Mouse (Mus musculus): ENCODE results near the gene Slc39a10. TPM values are rescaled to one million over a fixed set of nuclear protein-coding genes. Genes with fewer than 3 reads are reported as not detected.

Gene Slc39a10
- polyA plus RNA-seq, 1 experiment from 2014 or later: 58.3 TPM

DNA sequence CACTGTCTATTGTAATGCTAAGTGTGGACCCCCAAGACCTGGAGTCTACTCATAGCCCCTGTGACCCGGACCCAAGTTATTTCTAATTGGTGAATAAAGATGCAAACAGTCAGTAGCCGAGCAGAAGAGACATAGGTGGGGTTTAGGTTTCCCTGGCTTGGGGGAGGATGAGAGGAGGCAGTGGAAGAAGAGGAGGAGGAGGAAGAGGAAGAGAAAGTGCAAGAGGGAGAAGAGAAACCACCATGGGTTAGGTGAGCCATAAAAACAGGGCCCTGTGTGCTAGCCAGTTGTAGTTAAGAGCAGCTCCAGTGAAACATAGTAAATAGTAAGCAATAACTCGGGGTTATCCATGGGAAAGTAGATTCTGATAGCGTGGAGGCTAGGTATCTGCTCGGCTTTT is 34.1 kb downstream of the Slc39a10 start:
- 75% methylated on average over 5 of the region's 5 CpGs for WGBS
- H3K9ac ChIP-seq (replicated peaks): no peak overlapping the region
- peaks cover 9% of the 10 kb centered on the region for H3K4me1 ChIP-seq
- ATAC-seq (replicated peaks): no peak
- H3K4me3 ChIP-seq: no peak overlapping the region
- H3K27ac ChIP-seq (replicated peaks): no peak overlapping the region
- no peak overlapping the region for H3K4me2 ChIP-seq (replicated peaks)
- no peaks in the 10 kb centered on the region for H3K36me3 ChIP-seq
- no peaks in the 10 kb centered on the region for H3K9me3 ChIP-seq
- no peaks in the 10 kb centered on the region for H3K27me3 ChIP-seq

- Histone ChIP-seq H3K4me3 (no peak overlapping the region), H3K4me1 (peaks cover 18% of the 10 kb centered on the region), H3K36me3 (no peaks in the 10 kb centered on the region), H3K9ac (replicated peaks) (no peak overlapping the region), H3K27me3 (no peaks in the 10 kb centered on the region), H3K4me2 (replicated peaks) (no peak overlapping the region), H3K9me3 (no peaks in the 10 kb centered on the region), H3K27ac (replicated peaks) (no peak overlapping the region)
- WGBS: 70% methylated on average over 4 of the region's 4 CpGs
- ATAC-seq (replicated peaks): no peak
Measured at GRCm38 (mm10) chr1:46856498-46856897, 36.2 kb downstream of the Slc39a10 start.

GRCm38 (mm10) chr1:46854036-46854900 is 38.4 kb downstream of the Slc39a10 start:
- Histone ChIP-seq H3K27me3 (no peaks in the 10 kb centered on the region), H3K4me3 (peak overlapping the region; percentile 83), H3K27ac (replicated peaks) (peak overlapping the region; percentile 99), H3K4me1 (peaks cover 34% of the 10 kb centered on the region), H3K9me3 (no peaks in the 10 kb centered on the region), H3K4me2 (replicated peaks) (peak overlapping the region; percentile 60), H3K9ac (replicated peaks) (peak overlapping the region; percentile 95; the same call in 1 of the 2 replicates), H3K36me3 (no peaks in the 10 kb centered on the region)
- WGBS: 15% methylated on average over 18 of the region's 18 CpGs
- ATAC-seq (replicated peaks): peak; percentile 2; the same call in 1 of the 2 replicates

DNA sequence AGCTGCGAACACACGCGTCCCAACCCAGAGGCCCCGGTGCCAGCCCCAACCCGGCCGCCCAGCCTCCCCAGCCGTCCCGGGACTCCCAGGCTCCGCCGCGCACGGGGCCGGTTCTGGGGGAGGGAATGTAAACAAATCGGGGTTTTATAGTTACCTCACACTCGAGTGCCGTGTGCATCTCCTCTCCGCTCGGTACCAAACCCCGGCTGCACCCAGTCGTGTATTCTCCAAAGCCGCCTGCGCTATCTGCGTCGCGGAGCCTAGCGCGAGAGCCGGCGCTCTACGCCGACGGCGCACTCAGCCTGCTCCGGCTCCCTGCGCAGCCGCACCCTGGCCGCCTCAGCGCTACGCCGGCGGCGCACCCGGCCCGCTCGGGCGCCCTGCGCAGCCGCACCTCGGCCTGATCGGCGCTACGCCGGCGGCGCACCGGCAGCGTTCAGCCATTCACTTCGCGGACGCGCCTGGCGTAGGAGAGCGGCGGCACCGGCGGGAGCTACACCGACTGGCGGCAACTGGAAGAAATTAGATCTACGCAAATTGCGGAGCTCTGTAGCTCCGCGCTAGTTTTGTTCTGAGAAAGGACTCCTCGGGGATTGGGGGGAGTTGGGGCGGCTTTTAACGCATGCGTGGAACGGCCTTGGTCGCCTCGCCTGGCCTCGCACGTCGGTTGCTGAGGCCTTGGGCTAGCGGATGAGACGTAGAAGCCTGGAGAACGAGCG is 39.2 kb downstream of the Slc39a10 start:
- peak overlapping the region; percentile 95 for H3K9ac ChIP-seq (replicated peaks)
- H3K36me3 ChIP-seq: no peaks in the 10 kb centered on the region
- peak overlapping the region; percentile 83 for H3K4me3 ChIP-seq
- peaks cover 34% of the 10 kb centered on the region for H3K4me1 ChIP-seq
- under 1% methylated on average over 85 of the region's 86 CpGs for WGBS
- H3K9me3 ChIP-seq: no peaks in the 10 kb centered on the region
- peak; percentile 97 for ATAC-seq (replicated peaks)
- H3K27ac ChIP-seq (replicated peaks): peak overlapping the region; percentile 99
- peak overlapping the region; percentile 60 for H3K4me2 ChIP-seq (replicated peaks)
- no peaks in the 10 kb centered on the region for H3K27me3 ChIP-seq

DNA sequence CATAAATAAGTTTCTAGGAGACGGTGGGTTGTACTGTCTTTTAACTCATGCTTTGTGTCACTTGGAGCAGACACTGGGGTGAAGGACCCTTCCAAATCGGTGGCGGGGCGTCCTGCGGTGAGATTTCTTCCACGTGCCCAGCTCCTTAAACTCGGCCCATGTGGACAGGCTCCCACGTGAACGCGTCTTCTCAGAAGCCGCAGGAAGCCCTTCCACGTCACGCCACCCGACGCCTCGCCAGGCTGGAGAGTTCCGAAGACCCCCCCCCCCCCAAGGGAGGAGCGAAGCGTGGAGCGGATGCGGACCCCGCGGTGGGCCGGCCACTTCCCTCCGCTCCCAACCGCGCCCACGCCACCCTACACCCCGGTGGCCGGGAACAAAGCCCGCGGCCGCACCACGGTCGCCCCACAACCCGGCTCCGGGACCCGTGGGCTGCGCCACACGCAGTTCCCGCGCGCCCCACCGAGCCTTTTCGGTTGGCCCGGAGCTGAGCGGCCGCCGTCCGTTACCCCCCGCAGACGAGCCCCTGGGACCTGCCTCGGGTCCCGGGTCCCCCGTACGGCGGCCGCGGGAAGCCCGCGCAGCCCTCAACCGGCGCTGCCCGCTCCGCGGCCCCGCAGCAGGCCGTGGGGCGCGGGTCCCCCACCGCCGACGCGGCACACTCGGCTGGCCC is 39.9 kb downstream of the Slc39a10 start:
- Histone ChIP-seq H3K27ac (replicated peaks) (peak overlapping the region; percentile 99), H3K4me3 (peak overlapping the region; percentile 83), H3K9me3 (no peaks in the 10 kb centered on the region), H3K27me3 (no peaks in the 10 kb centered on the region), H3K4me1 (peaks cover 34% of the 10 kb centered on the region), H3K36me3 (no peaks in the 10 kb centered on the region), H3K9ac (replicated peaks) (peak overlapping the region; percentile 95), H3K4me2 (replicated peaks) (peak overlapping the region; percentile 60)
- under 1% methylated on average over 75 of the region's 75 CpGs for WGBS
- peak; percentile 24 for ATAC-seq (replicated peaks)

GRCm38 (mm10) chr1:46852216-46852599 is 40.4 kb downstream of the Slc39a10 start:
- peak overlapping the region; percentile 95 for H3K9ac ChIP-seq (replicated peaks)
- no peaks in the 10 kb centered on the region for H3K27me3 ChIP-seq
- peak overlapping the region; percentile 99; the same call in 1 of the 2 replicates for H3K27ac ChIP-seq (replicated peaks)
- peak overlapping the region; percentile 83 for H3K4me3 ChIP-seq
- H3K4me1 ChIP-seq: peaks cover 34% of the 10 kb centered on the region
- ATAC-seq (replicated peaks): no peak
- H3K4me2 ChIP-seq (replicated peaks): peak overlapping the region; percentile 60
- H3K36me3 ChIP-seq: no peaks in the 10 kb centered on the region
- 2% methylated on average over 4 of the region's 4 CpGs for WGBS
- no peaks in the 10 kb centered on the region for H3K9me3 ChIP-seq

DNA sequence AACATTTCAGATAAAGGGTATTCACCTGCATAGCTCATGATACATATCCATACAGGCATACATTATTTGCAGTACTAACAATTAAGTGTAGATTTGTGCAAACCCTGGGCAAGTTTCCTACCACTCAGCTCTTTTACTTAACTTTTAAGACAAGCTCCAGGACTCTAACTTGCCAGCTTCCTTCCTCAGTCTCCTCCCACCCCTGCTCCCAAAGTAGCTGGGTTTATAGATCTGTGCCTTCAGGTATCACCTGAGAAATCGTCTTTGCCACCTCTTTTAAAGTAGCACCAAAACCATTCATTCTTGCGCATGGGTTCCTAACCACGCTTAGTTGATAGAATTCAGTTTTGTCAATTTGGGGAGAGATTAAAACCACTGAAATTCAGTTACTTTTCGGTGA is 41.1 kb downstream of the Slc39a10 start:
- 54% methylated on average over 4 of the region's 4 CpGs for WGBS
- Histone ChIP-seq H3K36me3 (no peaks in the 10 kb centered on the region), H3K27me3 (no peaks in the 10 kb centered on the region), H3K4me1 (peaks cover 34% of the 10 kb centered on the region), H3K27ac (replicated peaks) (no peak overlapping the region), H3K9me3 (no peaks in the 10 kb centered on the region), H3K4me3 (peak overlapping the region; percentile 83; the same call in 1 of the 2 replicates), H3K9ac (replicated peaks) (no peak overlapping the region; the same call in 1 of the 2 replicates), H3K4me2 (replicated peaks) (peak overlapping the region; percentile 60)
- no peak for ATAC-seq (replicated peaks)

GRCm38 (mm10) chr1:46849758-46850157 is 42.9 kb downstream of the Slc39a10 start:
- ATAC-seq (replicated peaks): no peak

DNA sequence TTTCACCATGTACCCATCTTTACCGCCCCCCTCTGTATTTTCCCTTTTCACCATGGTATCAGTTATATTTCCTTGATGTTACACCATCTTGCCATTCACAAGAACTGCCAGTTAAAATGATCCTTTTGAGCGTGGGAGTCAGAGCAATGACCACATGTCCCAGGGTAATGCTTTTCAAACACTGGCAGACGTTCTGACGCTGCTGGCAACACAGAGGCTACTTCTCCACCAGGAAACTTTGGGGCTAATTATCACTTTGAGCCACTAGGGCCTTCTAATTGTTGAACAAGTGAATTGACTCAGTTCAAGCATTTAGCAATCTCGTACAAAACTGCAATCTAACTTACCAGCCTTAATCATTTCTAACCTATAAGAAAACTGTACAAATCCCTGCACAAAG is 47.4 kb downstream of the Slc39a10 start:
- no peak for ATAC-seq (replicated peaks)
- H3K27ac ChIP-seq (replicated peaks): no peak overlapping the region
- H3K4me1 ChIP-seq: peaks cover 9% of the 10 kb centered on the region
- no peak overlapping the region for H3K9ac ChIP-seq (replicated peaks)
- no peaks in the 10 kb centered on the region for H3K27me3 ChIP-seq
- no peaks in the 10 kb centered on the region for H3K36me3 ChIP-seq
- no peak overlapping the region for H3K4me2 ChIP-seq (replicated peaks)
- WGBS: 21% methylated on average over 5 of the region's 5 CpGs
- H3K9me3 ChIP-seq: no peaks in the 10 kb centered on the region
- H3K4me3 ChIP-seq: no peak overlapping the region

More at GRCm38 (mm10) chr1:46849758-46850157, 42.9 kb downstream of the Slc39a10 start:
- Histone ChIP-seq H3K4me1 (peaks cover 38% of the 10 kb centered on the region), H3K9ac (replicated peaks) (no peak overlapping the region), H3K9me3 (no peaks in the 10 kb centered on the region), H3K4me2 (replicated peaks) (no peak overlapping the region), H3K36me3 (no peaks in the 10 kb centered on the region), H3K27me3 (no peaks in the 10 kb centered on the region), H3K27ac (replicated peaks) (peak overlapping the region; percentile 14; the same call in 1 of the 2 replicates), H3K4me3 (no peak overlapping the region)
- WGBS: 66% methylated on average over 1 of the region's 1 CpGs

- H3K9me3 ChIP-seq: no peaks in the 10 kb centered on the region
- H3K27me3 ChIP-seq: no peaks in the 10 kb centered on the region
- WGBS: 67% methylated on average over 2 of the region's 2 CpGs
- 0 out of 2 replicates have a peak, but pooled peaks cover 4% of the 10 kb centered on the region for H3K4me1 ChIP-seq
- H3K4me2 ChIP-seq (replicated peaks): no peak overlapping the region
- H3K36me3 ChIP-seq: no peaks in the 10 kb centered on the region
- no peak overlapping the region for H3K9ac ChIP-seq (replicated peaks)
- H3K27ac ChIP-seq (replicated peaks): no peak overlapping the region
- no peak for ATAC-seq (replicated peaks)
- H3K4me3 ChIP-seq: no peak overlapping the region
Measured at GRCm38 (mm10) chr1:46844281-46844680, 48.4 kb downstream of the Slc39a10 start.

- Histone ChIP-seq H3K9me3 (no peaks in the 10 kb centered on the region), H3K27me3 (no peaks in the 10 kb centered on the region), H3K27ac (replicated peaks) (no peak overlapping the region), H3K4me1 (0 out of 2 replicates have a peak, but pooled peaks cover 4% of the 10 kb centered on the region), H3K9ac (replicated peaks) (no peak overlapping the region), H3K36me3 (no peaks in the 10 kb centered on the region), H3K4me2 (replicated peaks) (no peak overlapping the region), H3K4me3 (no peak overlapping the region)
- 58% methylated on average over 4 of the region's 4 CpGs for WGBS
- no peak for ATAC-seq (replicated peaks)
Measured at GRCm38 (mm10) chr1:46843406-46843805, 49.2 kb downstream of the Slc39a10 start.
